Mouse (Mus musculus): ENCODE results near the gene Appl1. TPM values are rescaled to one million over a fixed set of nuclear protein-coding genes. Genes with fewer than 3 reads are reported as not detected.

Appl1 gene
- polyA plus RNA-seq, 1 experiment = 34.7 TPM

- Histone ChIP-seq H3K4me3 (ENCODE audit: insufficient read depth, low read length) (no peak overlapping the region), H3K27ac (ENCODE audit: insufficient read depth, low read length) (no peak overlapping the region)
- TF ChIP-seq POLR2A (IDR thresholded peaks at IDR 0.05; ENCODE audit: extremely low read depth, insufficient read depth, low read length) = no peak
- TF ChIP-seq CTCF (IDR thresholded peaks at IDR 0.05; ENCODE audit: extremely low read depth, insufficient read depth, low read length) = no peak
Observed at GRCm38 (mm10) chr14:26993427-26993826, 22.4 kb upstream of the Appl1 start.

GRCm38 (mm10) chr14:26991622-26992021 is 20.6 kb upstream of the Appl1 start:
- no peak overlapping the region for H3K4me3 ChIP-seq (ENCODE audit: insufficient read depth, low read length)
- no peak for TF ChIP-seq CTCF (IDR thresholded peaks at IDR 0.05; ENCODE audit: extremely low read depth, insufficient read depth, low read length)
- no peak for TF ChIP-seq POLR2A (IDR thresholded peaks at IDR 0.05; ENCODE audit: extremely low read depth, insufficient read depth, low read length)
- no peaks in the 10 kb centered on the region for H3K4me1 ChIP-seq (ENCODE audit: control insufficient read depth, insufficient read depth, low read length)
- no peak overlapping the region for H3K27ac ChIP-seq (ENCODE audit: insufficient read depth, low read length)

More at GRCm38 (mm10) chr14:26993427-26993826, 22.4 kb upstream of the Appl1 start:
- no peaks in the 10 kb centered on the region for H3K4me1 ChIP-seq (ENCODE audit: control insufficient read depth, insufficient read depth, low read length)

- Histone ChIP-seq H3K4me1 (ENCODE audit: control insufficient read depth, insufficient read depth, low read length) (no peaks in the 10 kb centered on the region), H3K4me3 (ENCODE audit: insufficient read depth, low read length) (no peak overlapping the region), H3K27ac (ENCODE audit: insufficient read depth, low read length) (no peak overlapping the region)
- TF ChIP-seq CTCF (IDR thresholded peaks at IDR 0.05; ENCODE audit: extremely low read depth, insufficient read depth, low read length) (peak; percentile 29; the same call in 1 of the 2 replicates), POLR2A (IDR thresholded peaks at IDR 0.05; ENCODE audit: extremely low read depth, insufficient read depth, low read length) (no peak)
Observed at GRCm38 (mm10) chr14:26988694-26989093, 17.7 kb upstream of the Appl1 start.

- TF ChIP-seq CTCF (IDR thresholded peaks at IDR 0.05; ENCODE audit: extremely low read depth, insufficient read depth, low read length) = no peak
- no peak for TF ChIP-seq POLR2A (IDR thresholded peaks at IDR 0.05; ENCODE audit: extremely low read depth, insufficient read depth, low read length)
- no peak overlapping the region for H3K27ac ChIP-seq (ENCODE audit: insufficient read depth, low read length)
- H3K4me3 ChIP-seq (ENCODE audit: insufficient read depth, low read length) = no peak overlapping the region
- H3K4me1 ChIP-seq (ENCODE audit: control insufficient read depth, insufficient read depth, low read length) = no peaks in the 10 kb centered on the region
Observed at GRCm38 (mm10) chr14:26982150-26982530, 11.1 kb upstream of the Appl1 start.

- Histone ChIP-seq H3K27ac (ENCODE audit: insufficient read depth, low read length) (no peak overlapping the region), H3K4me1 (ENCODE audit: control insufficient read depth, insufficient read depth, low read length) (no peaks in the 10 kb centered on the region), H3K4me3 (ENCODE audit: insufficient read depth, low read length) (no peak overlapping the region)
- TF ChIP-seq CTCF (IDR thresholded peaks at IDR 0.05; ENCODE audit: extremely low read depth, insufficient read depth, low read length) (0 out of 2 replicates have a peak, but pooled peaks have one; percentile 21), POLR2A (IDR thresholded peaks at IDR 0.05; ENCODE audit: extremely low read depth, insufficient read depth, low read length) (no peak)
Observed at GRCm38 (mm10) chr14:26981494-26982149, 10.6 kb upstream of the Appl1 start.

GRCm38 (mm10) chr14:26981021-26981420 is 10.0 kb upstream of the Appl1 start:
- no peak overlapping the region for H3K4me3 ChIP-seq (ENCODE audit: insufficient read depth, low read length)
- no peaks in the 10 kb centered on the region for H3K4me1 ChIP-seq (ENCODE audit: control insufficient read depth, insufficient read depth, low read length)
- TF ChIP-seq CTCF (IDR thresholded peaks at IDR 0.05; ENCODE audit: extremely low read depth, insufficient read depth, low read length) (no peak), POLR2A (IDR thresholded peaks at IDR 0.05; ENCODE audit: extremely low read depth, insufficient read depth, low read length) (no peak)
- H3K27ac ChIP-seq (ENCODE audit: insufficient read depth, low read length) = no peak overlapping the region

GRCm38 (mm10) chr14:26979808-26980207 is 8.8 kb upstream of the Appl1 start:
- no peak for TF ChIP-seq POLR2A (IDR thresholded peaks at IDR 0.05; ENCODE audit: extremely low read depth, insufficient read depth, low read length)
- TF ChIP-seq CTCF (IDR thresholded peaks at IDR 0.05; ENCODE audit: extremely low read depth, insufficient read depth, low read length) = no peak
- H3K27ac ChIP-seq (ENCODE audit: insufficient read depth, low read length) = no peak overlapping the region
- no peak overlapping the region for H3K4me3 ChIP-seq (ENCODE audit: insufficient read depth, low read length)
- no peaks in the 10 kb centered on the region for H3K4me1 ChIP-seq (ENCODE audit: control insufficient read depth, insufficient read depth, low read length)

- H3K4me1 ChIP-seq (ENCODE audit: control insufficient read depth, insufficient read depth, low read length) = no peaks in the 10 kb centered on the region
- H3K4me3 ChIP-seq (ENCODE audit: insufficient read depth, low read length) = no peak overlapping the region
- TF ChIP-seq POLR2A (IDR thresholded peaks at IDR 0.05; ENCODE audit: extremely low read depth, insufficient read depth, low read length) = no peak
- TF ChIP-seq CTCF (IDR thresholded peaks at IDR 0.05; ENCODE audit: extremely low read depth, insufficient read depth, low read length) = no peak
- no peak overlapping the region for H3K27ac ChIP-seq (ENCODE audit: insufficient read depth, low read length)
Observed at GRCm38 (mm10) chr14:26977500-26977899, 6.5 kb upstream of the Appl1 start.

GRCm38 (mm10) chr14:26976212-26976611 is 5.2 kb upstream of the Appl1 start:
- Histone ChIP-seq H3K4me3 (ENCODE audit: insufficient read depth, low read length) (no peak overlapping the region), H3K27ac (ENCODE audit: insufficient read depth, low read length) (no peak overlapping the region), H3K4me1 (ENCODE audit: control insufficient read depth, insufficient read depth, low read length) (no peaks in the 10 kb centered on the region; the same call in 1 of the 2 replicates)
- TF ChIP-seq POLR2A (IDR thresholded peaks at IDR 0.05; ENCODE audit: extremely low read depth, insufficient read depth, low read length) (no peak), CTCF (IDR thresholded peaks at IDR 0.05; ENCODE audit: extremely low read depth, insufficient read depth, low read length) (no peak)

GRCm38 (mm10) chr14:26975490-26975889 is 4.5 kb upstream of the Appl1 start:
- Histone ChIP-seq H3K27ac (ENCODE audit: insufficient read depth, low read length) (no peak overlapping the region), H3K4me1 (ENCODE audit: control insufficient read depth, insufficient read depth, low read length) (no peaks in the 10 kb centered on the region; the same call in 1 of the 2 replicates), H3K4me3 (ENCODE audit: insufficient read depth, low read length) (no peak overlapping the region)
- TF ChIP-seq CTCF (IDR thresholded peaks at IDR 0.05; ENCODE audit: extremely low read depth, insufficient read depth, low read length) = no peak
- TF ChIP-seq POLR2A (IDR thresholded peaks at IDR 0.05; ENCODE audit: extremely low read depth, insufficient read depth, low read length) = no peak
